Mouse (Mus musculus): ENCODE measurements around the gene Dpyd.

Gene Dpyd

DNA sequence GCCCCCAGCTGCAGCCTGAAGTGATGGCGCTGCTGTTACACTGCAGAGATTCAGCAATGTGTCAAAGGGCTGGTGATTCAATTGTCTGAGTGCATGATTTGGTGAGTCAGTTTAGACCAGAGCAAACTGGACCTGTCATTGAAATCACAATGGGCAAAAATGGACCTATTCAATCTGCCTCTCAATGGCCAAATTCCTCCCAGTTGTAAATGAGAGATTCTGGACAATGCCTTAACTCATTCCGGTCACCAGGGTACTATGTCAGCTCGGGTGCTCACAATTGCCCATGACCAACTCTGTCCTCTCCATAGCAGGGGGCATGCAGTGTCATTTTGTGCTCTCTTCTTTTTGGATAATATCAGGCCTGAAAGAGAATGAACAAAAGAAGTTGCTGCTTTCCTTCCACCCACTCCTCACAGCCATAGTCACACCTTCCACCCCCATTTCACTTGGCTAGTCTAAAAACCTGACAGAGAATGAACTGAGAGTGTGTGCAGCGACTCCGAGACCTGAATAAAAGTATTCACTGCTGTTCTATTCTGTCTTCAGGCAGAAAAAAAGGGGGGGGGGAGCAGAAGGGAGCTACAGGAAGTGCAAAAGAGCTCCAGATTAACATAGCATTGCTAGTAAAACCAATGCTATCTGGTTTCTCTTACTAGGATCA is 533.4 kb downstream of the Dpyd start:
- no peak for DNase-seq (ENCODE audit: low spot score)

- DNase-seq (ENCODE audit: low spot score), result no peak
Measured at GRCm38 (mm10) chr3:119126003-119126402, 564.1 kb downstream of the Dpyd start.

DNA sequence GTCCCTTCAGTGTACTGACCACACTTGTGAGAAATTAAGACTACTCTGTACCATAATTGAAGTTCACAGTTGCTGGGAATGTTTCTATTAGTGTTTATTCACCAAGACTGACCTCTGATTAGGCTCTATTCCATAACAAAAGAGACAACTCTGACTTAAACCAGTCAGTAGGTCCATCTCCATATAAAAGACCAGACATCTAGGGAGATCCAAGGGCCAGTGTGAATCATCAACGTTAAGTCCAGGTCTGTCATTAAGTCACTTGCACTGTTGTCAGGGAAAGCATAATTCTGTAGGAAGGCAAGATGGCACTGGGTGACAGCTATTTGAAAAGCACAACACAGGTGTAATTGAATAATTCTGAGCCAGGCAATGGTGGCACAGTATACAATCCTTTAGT is 566.1 kb downstream of the Dpyd start:
- no peak for DNase-seq (ENCODE audit: low spot score)

GRCm38 (mm10) chr3:119143034-119143433 is 581.1 kb downstream of the Dpyd start:
- DNase-seq (ENCODE audit: low spot score), result no peak

GRCm38 (mm10) chr3:119144788-119145187 is 582.9 kb downstream of the Dpyd start:
- no peak for DNase-seq (ENCODE audit: low spot score)

GRCm38 (mm10) chr3:119154604-119155444 is 592.9 kb downstream of the Dpyd start:
- no peak for DNase-seq (ENCODE audit: low spot score)

DNA sequence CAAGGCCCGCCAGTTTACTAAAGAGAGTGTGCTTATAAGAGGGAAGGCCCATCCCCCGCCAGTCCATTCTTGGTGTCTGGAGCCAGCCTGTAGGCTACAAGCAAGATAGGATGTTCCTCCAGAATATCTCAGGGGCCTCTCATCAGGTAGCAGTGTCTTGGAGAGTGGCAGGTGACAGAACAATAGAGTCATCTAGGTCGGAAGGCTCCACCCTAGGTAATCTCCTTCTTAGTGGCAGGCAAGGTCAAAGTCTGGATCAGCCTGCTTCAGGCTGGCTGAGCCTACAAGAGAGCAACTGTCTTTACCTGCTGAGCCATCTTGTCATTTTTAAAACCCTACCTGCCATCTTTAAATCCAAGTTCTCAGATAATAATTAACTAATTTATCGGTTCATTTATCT is 596.7 kb downstream of the Dpyd start:
- no peak for DNase-seq (ENCODE audit: low spot score)

- DNase-seq (ENCODE audit: low spot score), result no peak
Measured at GRCm38 (mm10) chr3:119165691-119166090, 603.8 kb downstream of the Dpyd start.

DNA sequence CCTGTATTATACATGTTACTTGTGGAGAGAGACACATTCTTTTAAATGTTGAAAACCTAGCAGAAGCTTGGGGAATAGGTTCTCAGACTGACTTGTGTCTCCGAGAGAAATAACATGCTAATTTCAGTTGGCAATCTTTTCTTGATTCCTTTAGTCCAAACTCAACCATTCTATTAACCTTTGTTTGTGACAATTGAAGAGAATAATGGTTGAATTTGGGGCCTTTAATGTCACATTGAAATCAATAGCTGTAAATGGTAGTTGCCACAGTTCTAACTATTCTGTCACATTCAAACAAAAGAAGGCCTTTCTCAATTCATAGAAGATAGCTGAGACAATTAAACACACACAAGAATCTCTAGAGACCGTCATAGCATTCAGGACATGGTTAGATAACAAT is 606.2 kb downstream of the Dpyd start:
- DNase-seq (ENCODE audit: low spot score), result no peak

DNA sequence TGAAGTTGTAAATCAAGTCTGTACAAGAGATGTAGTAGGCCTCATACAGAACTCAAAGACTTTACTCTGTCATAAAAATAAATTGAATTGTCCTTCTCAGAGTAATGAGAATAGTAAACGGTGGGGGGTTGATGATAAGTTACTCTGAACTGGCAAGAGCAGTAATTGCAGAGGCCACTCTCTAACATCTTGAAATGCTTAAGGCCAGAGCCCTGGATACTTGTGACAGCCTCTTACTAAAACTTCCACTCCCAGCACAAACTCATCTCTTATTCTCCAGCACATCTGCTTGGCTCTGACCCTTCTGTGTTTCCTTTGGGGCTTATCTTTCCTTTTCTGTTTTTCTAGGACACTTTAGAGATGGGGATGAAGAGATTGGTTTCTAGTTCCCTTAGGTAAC is 606.7 kb downstream of the Dpyd start:
- no peak for DNase-seq (ENCODE audit: low spot score)

DNA sequence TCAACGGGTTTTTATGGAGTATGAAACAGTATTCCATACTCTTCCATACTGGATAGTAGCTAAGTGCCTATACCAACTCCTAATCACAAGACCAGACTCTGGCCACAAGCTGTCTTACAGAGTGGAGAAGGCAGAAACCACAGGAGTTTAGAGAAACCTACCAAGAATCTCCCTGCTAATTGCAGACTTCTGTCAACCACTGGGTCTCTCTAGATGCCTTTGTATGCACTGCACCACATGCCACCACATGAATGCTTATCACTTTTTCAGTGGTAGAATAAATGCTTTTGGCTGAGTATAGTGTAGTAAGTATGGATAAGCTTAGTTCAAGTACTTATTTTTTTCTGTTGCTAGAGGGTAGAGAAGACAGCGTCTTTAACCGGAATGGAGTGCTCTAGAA is 621.3 kb downstream of the Dpyd start:
- no peak for DNase-seq (ENCODE audit: low spot score)

DNA sequence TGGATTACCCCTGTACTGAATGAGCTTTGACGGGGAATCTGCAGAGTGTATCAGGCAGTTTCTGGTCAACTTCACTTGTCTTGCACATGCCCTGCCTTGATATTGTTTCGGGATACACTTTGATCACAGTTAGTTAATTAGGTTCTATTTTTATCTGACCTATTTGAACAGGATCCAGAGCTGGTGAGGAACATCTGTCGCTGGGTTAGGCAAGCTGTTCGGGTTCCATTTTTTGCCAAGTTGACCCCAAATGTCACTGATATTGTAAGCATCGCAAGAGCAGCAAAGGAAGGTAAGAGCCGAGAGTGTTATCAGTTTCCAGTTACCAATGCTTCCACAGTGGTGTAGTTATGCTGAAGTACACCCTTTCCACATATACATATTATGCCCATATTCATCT is 632.1 kb downstream of the Dpyd start:
- no peak for DNase-seq (ENCODE audit: low spot score)

DNA sequence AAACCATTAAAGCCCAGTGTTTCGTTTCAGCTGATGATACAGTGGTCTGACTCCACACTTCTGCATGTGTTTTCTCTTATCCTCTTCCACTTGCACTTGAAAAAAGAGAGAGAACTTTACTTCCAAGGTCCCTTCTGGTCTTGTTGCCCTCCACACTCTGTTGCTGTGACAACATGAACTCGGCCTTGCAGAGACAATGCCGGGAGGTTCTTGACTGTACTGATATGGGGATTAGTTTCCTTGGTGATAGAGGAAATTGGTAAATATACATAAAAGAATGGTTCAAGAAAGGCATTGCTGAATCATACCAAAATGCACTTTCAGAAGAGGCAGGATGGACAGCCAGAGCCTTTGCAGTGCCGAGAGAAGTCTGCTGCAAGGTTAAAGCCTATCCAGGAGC is 633.7 kb downstream of the Dpyd start:
- DNase-seq (ENCODE audit: low spot score), result no peak

- DNase-seq (ENCODE audit: low spot score), result no peak
Measured at GRCm38 (mm10) chr3:119220763-119221412, 659.0 kb downstream of the Dpyd start.

DNA sequence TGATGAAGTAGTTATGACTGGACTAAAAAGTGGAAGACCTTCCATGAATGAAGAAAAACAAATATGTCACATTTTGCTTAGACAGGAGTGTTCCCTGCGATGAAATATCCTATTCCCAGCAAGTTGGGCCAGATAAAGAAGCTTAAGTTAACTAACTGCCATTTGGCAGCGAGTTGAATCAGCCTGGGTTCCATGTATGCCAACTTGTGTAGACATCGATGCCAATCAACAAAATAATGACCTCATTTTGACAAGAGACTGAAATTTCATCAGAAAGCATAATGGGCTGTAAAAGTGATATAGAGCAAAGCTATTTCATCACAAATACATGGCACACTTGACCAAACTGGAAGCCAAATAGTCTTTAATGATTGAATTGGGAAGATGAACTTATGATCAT is 681.3 kb downstream of the Dpyd start:
- DNase-seq (ENCODE audit: low spot score), result no peak

DNA sequence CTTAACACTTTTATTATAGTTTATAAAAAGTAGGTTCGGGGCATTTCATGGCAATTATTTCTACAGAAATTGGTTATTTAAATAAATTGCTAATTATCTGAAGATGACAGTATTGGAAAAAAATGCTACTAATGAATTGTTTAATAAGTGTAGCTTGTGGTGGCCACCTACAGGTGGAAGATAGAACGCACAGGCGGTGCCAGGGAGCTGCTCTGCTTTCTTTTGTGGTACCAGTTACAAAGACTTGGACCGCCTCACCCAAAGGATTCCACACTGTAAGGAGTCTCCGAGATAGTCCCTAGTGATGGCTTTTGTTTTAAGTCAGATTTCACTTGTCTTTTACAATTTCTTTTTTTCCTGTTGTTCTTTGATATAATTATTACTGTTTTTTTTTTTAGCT is 694.6 kb downstream of the Dpyd start:
- DNase-seq (ENCODE audit: low spot score), result no peak

- DNase-seq (ENCODE audit: low spot score), result no peak
Measured at GRCm38 (mm10) chr3:119275241-119275640, 713.3 kb downstream of the Dpyd start.

DNA sequence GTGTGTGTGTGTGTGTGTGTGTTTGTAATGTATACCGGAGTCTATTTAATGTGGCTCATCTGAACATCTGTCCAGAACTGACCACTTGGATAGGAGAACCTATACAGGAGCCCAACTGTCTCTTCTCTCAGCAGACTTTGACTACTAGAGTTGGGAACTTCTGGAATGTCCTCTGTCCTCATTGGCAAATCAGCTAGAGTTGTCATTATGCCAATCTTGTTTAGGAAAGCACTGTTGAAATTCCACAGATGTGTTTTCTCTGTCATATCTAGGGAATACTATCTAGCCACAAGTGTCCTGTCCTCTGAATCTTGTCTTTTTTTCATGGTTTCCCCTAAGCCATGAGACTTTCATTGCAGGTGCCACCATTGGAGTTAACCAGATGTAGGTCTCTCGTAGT is 718.7 kb downstream of the Dpyd start:
- no peak for DNase-seq (ENCODE audit: low spot score)

- no peak for DNase-seq (ENCODE audit: low spot score)
Measured at GRCm38 (mm10) chr3:119314693-119315092, 752.8 kb downstream of the Dpyd start.

- DNase-seq (ENCODE audit: low spot score), result no peak
Measured at GRCm38 (mm10) chr3:119329063-119329462, 767.1 kb downstream of the Dpyd start.

GRCm38 (mm10) chr3:119333335-119334305 is 771.7 kb downstream of the Dpyd start:
- no peak for DNase-seq (ENCODE audit: low spot score)

Measured in c-Kit-positive CD71-positive TER-119-positive erythroid progenitor cells, embryonic 14.5 days (primary cell).